Mouse (Mus musculus) G1E (cell line): Measurements from ENCODE around the gene Tspan18.

Experiments
- CTCF ChIP-seq: IDR thresholded peaks from 2 replicates; pipeline ENCODE4 v1.5.1; 2012; ENCODE audit warnings: low read depth, low read length, inconsistent platforms, mixed read lengths
- GATA1 ChIP-seq: IDR thresholded peaks from 2 replicates; pipeline ENCODE4 v1.6.1; 2012; ENCODE audit warnings: borderline replicate concordance, low read length, inconsistent platforms, mixed read lengths
- GATA2 ChIP-seq: IDR thresholded peaks from 2 replicates; pipeline ENCODE4 v1.6.1; 2012; ENCODE audit warnings: low read depth, low read length, inconsistent platforms, borderline replicate concordance
- POLR2AphosphoS5 ChIP-seq: IDR thresholded peaks from 2 replicates; pipeline ENCODE4 v1.6.1; 2012; ENCODE audit warnings: low read depth, low read length, inconsistent platforms; ENCODE audit not compliant: insufficient replicate concordance
- TAL1 ChIP-seq: conservative IDR thresholded peaks from 2 replicates; pipeline ENCODE4 v1.6.1; 2012; ENCODE audit warnings: low read depth, low read length, inconsistent platforms, mixed read lengths

DNA sequence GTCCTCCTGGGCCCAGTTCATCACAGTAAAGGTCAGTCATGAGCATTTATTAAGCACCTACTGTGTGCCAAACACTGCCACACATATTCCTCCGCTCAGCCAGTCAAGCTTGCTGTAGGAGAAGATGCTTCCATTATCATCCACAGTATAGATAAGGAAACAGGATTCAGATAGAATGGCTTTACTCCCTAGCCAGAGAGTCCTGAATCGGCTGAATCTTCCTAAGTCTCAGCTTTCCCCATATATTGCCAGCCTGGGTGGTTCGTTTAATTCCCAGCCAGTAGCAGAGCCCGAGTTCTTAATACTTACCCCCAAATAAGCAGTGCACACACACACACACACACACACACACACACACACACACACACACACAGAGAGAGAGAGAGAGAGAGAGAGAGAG, 47.6 kb downstream of the Tspan18 start:
- TF ChIP-seq CTCF, result no peak
- TF ChIP-seq GATA1, result no peak
- TF ChIP-seq GATA2, result no peak
- no peak for TF ChIP-seq TAL1
- TF ChIP-seq POLR2AphosphoS5, result no peak
